Mouse (Mus musculus) liver, postnatal 0 days (tissue): Measurements from ENCODE around the gene Mmd2. TPM values are rescaled to one million over a fixed set of nuclear protein-coding genes. Genes with fewer than 3 reads are reported as not detected.
A peak's percentile ranks its signal among the peaks of the same experiment; 100 is the strongest.

ENCODE experiments used
- ATAC-seq: fragments of 200-750 bp; cut with Nextera tagmentation; 2 replicates; pipeline ENCODE4 v1.8.0; 2017; ENCODE audit warnings: mild to moderate bottlenecking, moderate library complexity
- DNase-seq: peaks from one replicate; pipeline ENCODE4 v3.0.0-alpha.2; 2016
- H3K27ac ChIP-seq: fragments of 300-500 bp; sonication (generic); 2 replicates; pipeline ENCODE4 v1.5.1; 2014; ENCODE audit warnings: antibody characterized with exemption, moderate library complexity, mild to moderate bottlenecking, low read depth
- H3K27me3 ChIP-seq: fragments of 300-500 bp; sonication (generic); 2 replicates; pipeline ENCODE4 v1.6.1; 2014; ENCODE audit warnings: low read length, control low read depth, mixed read lengths; ENCODE audit not compliant: insufficient read depth
- H3K36me3 ChIP-seq: fragments of 300-500 bp; sonication (generic); replicated peaks from 2 replicates; pipeline ENCODE4 v1.6.1; 2014; ENCODE audit warnings: mild to moderate bottlenecking, control low read depth, low read length, moderate library complexity, mixed read lengths; ENCODE audit not compliant: insufficient read depth
- H3K4me1 ChIP-seq: fragments of 300-500 bp; sonication (generic); 2 replicates; pipeline ENCODE4 v1.6.1; 2014; ENCODE audit warnings: antibody characterized with exemption, mild to moderate bottlenecking, control low read depth; ENCODE audit not compliant: insufficient read depth
- H3K4me2 ChIP-seq: fragments of 300-500 bp; sonication (generic); 2 replicates; pipeline ENCODE4 v1.6.1; 2014; ENCODE audit warnings: low read depth, mild to moderate bottlenecking, low read length, moderate library complexity, mixed read lengths
- H3K4me3 ChIP-seq: fragments of 300-500 bp; sonication (generic); 2 replicates; pipeline ENCODE4 v1.5.1; 2014; ENCODE audit warnings: low read depth, low read length
- H3K9ac ChIP-seq: fragments of 300-500 bp; sonication (generic); replicated peaks from 2 replicates; pipeline ENCODE4 v1.6.1; 2014; ENCODE audit warnings: mild to moderate bottlenecking, moderate library complexity
- H3K9me3 ChIP-seq: fragments of 300-500 bp; sonication (generic); 2 replicates; pipeline ENCODE4 v1.6.1; 2016; ENCODE audit warnings: mild to moderate bottlenecking, control low read depth, low read length, mixed read lengths
- CTCF ChIP-seq: sonication (generic); IDR thresholded peaks from 2 replicates; pipeline ENCODE4 v1.5.1; 2016; ENCODE audit warnings: antibody characterized with exemption, low read depth
- EP300 ChIP-seq: IDR thresholded peaks from 2 replicates; pipeline ENCODE4 v1.6.1; 2016; ENCODE audit warnings: antibody characterized with exemption, low read depth, mild to moderate bottlenecking
- WGBS: fragments of 180-500 bp; shearing (Covaris S2); extraction: QIAGEN DNeasy Blood & Tissue Kit; methylation state at CpG from one replicate; pipeline ENCODE4 v1.1.7; 2014; ENCODE audit not compliant: insufficient replicate concordance; 5-methylcytosine and 5-hydroxymethylcytosine counted together
- polyA plus RNA-seq: library from polyadenylated mRNA; unstranded; fragments of >200 nt; fragmentation: Nextera tagmentation; extraction: Ambion mirVana; gene quantifications from 2 replicates; pipeline ENCODE4 v1.2.1, GENCODE M21; 2015

Gene Mmd2
- polyA plus RNA-seq = 9.1 and 11.8 TPM in 2 replicates

GRCm38 (mm10) chr5:142608259-142608988 is at the start of gene Mmd2:
Gene Mmd2, minus strand, starts transcription at chr5:142608800.
- peak; percentile 49 for DNase-seq

GRCm38 (mm10) chr5:142652266-142652665 is 43.7 kb upstream of the Mmd2 start:
- no peak overlapping the region for H3K4me2 ChIP-seq
- H3K4me1 ChIP-seq = peaks cover 38% of the 10 kb centered on the region
- 79% methylated on average over 4 of the region's 4 CpGs for WGBS
- no peak for TF ChIP-seq CTCF
- TF ChIP-seq EP300 = no peak
- no peak overlapping the region for H3K27ac ChIP-seq
- H3K9me3 ChIP-seq = no peaks in the 10 kb centered on the region
- H3K36me3 ChIP-seq = peaks cover 22% of the 10 kb centered on the region
- DNase-seq (no peak), ATAC-seq (no peak)
- H3K9ac ChIP-seq = no peak overlapping the region
- H3K27me3 ChIP-seq = no peaks in the 10 kb centered on the region
- no peak overlapping the region for H3K4me3 ChIP-seq

More at GRCm38 (mm10) chr5:142608259-142608988, at the start of gene Mmd2:
- Histone ChIP-seq H3K4me3 (peak within 1 kb of the TSS; percentile 53), H3K9ac (peak within 1 kb of the TSS; percentile 40), H3K4me2 (peak within 1 kb of the TSS; percentile 65), H3K36me3 (no peaks in the 10 kb centered on the region), H3K27me3 (peaks cover 16% of the 10 kb centered on the region; the same call in 1 of the 2 replicates), H3K9me3 (no peaks in the 10 kb centered on the region), H3K4me1 (peaks cover 13% of the 10 kb centered on the region), H3K27ac (no peak within 1 kb of the TSS)
- no peak; the same call in 1 of the 2 replicates for ATAC-seq
- TF ChIP-seq CTCF (no peak), EP300 (no peak)
- WGBS = 5% methylated on average over 42 of the region's 42 CpGs

- no peaks in the 10 kb centered on the region for H3K9me3 ChIP-seq
- TF ChIP-seq CTCF = peak; percentile 12; the same call in 1 of the 2 replicates
- TF ChIP-seq EP300 = peak; percentile 91
- H3K4me2 ChIP-seq = peak overlapping the region; percentile 67
- ATAC-seq = peak; percentile 85
- WGBS = 50% methylated on average over 6 of the region's 6 CpGs
- H3K9ac ChIP-seq = no peak overlapping the region; the same call in 1 of the 2 replicates
- H3K27ac ChIP-seq = peak overlapping the region; percentile 66
- peaks cover 38% of the 10 kb centered on the region for H3K4me1 ChIP-seq
- peak; percentile 33 for DNase-seq
- H3K36me3 ChIP-seq = peaks cover 13% of the 10 kb centered on the region
- H3K4me3 ChIP-seq = peak overlapping the region; percentile 10
- H3K27me3 ChIP-seq = no peaks in the 10 kb centered on the region
These were observed 42.3 kb upstream of the Mmd2 start for GRCm38 (mm10) chr5:142650794-142651497.

GRCm38 (mm10) chr5:142650390-142650789 is 41.8 kb upstream of the Mmd2 start:
- Histone ChIP-seq H3K4me1 (peaks cover 38% of the 10 kb centered on the region), H3K4me2 (peak overlapping the region; percentile 67), H3K9ac (no peak overlapping the region; the same call in 1 of the 2 replicates), H3K27ac (peak overlapping the region; percentile 66), H3K36me3 (peaks cover 8% of the 10 kb centered on the region; the same call in 1 of the 2 replicates), H3K27me3 (no peaks in the 10 kb centered on the region), H3K4me3 (peak overlapping the region; percentile 10), H3K9me3 (no peaks in the 10 kb centered on the region)
- WGBS = 54% methylated on average over 3 of the region's 3 CpGs
- ATAC-seq (peak; percentile 66), DNase-seq (no peak)
- TF ChIP-seq CTCF = no peak
- TF ChIP-seq EP300 = no peak

- H3K27ac ChIP-seq = peak overlapping the region; percentile 66
- no peaks in the 10 kb centered on the region for H3K9me3 ChIP-seq
- ATAC-seq (no peak), DNase-seq (no peak)
- peaks cover 10% of the 10 kb centered on the region for H3K36me3 ChIP-seq
- H3K9ac ChIP-seq = no peak overlapping the region
- 86% methylated on average over 4 of the region's 4 CpGs for WGBS
- no peaks in the 10 kb centered on the region for H3K27me3 ChIP-seq
- TF ChIP-seq CTCF = no peak
- TF ChIP-seq EP300 = no peak
- H3K4me3 ChIP-seq = no peak overlapping the region
- peaks cover 38% of the 10 kb centered on the region for H3K4me1 ChIP-seq
- H3K4me2 ChIP-seq = 0 out of 2 replicates have a peak overlapping the region, but pooled peaks have one; percentile 67
These were observed 41.0 kb upstream of the Mmd2 start for GRCm38 (mm10) chr5:142649460-142650050.

GRCm38 (mm10) chr5:142648162-142648561 is 39.6 kb upstream of the Mmd2 start:
- Histone ChIP-seq H3K27ac (no peak overlapping the region), H3K4me2 (no peak overlapping the region), H3K9me3 (no peaks in the 10 kb centered on the region), H3K9ac (no peak overlapping the region), H3K4me3 (no peak overlapping the region), H3K4me1 (peaks cover 38% of the 10 kb centered on the region), H3K27me3 (no peaks in the 10 kb centered on the region), H3K36me3 (peaks cover 12% of the 10 kb centered on the region; the same call in 1 of the 2 replicates)
- 75% methylated on average over 7 of the region's 7 CpGs for WGBS
- ATAC-seq (no peak), DNase-seq (no peak)
- TF ChIP-seq CTCF = no peak
- no peak for TF ChIP-seq EP300
